Mouse (Mus musculus) bone marrow macrophage, adult 2 months (primary cell): ENCODE measurements around the gene Angpt4. TPM values are rescaled to one million over a fixed set of nuclear protein-coding genes. Genes with fewer than 3 reads are reported as not detected.
A peak's percentile ranks its signal among the peaks of the same experiment; 100 is the strongest.

Experiments
- H3K27ac ChIP-seq: 2 replicates; pipeline ENCODE4 v1.5.1; 2012; ENCODE audit warnings: low read depth, low read length; ENCODE audit not compliant: insufficient read depth
- H3K4me1 ChIP-seq: 2 replicates; pipeline ENCODE4 v1.6.1; 2012; ENCODE audit warnings: low read length; ENCODE audit not compliant: control insufficient read depth, insufficient read depth
- H3K4me3 ChIP-seq: 2 replicates; pipeline ENCODE4 v1.5.1; 2012; ENCODE audit warnings: mild to moderate bottlenecking, low read length, moderate library complexity; ENCODE audit not compliant: insufficient read depth
- CTCF ChIP-seq: IDR thresholded peaks from 2 replicates; pipeline ENCODE4 v1.5.1; 2012; ENCODE audit warnings: low read depth, mild to moderate bottlenecking, low read length, moderate library complexity
- POLR2A ChIP-seq: IDR thresholded peaks from 2 replicates; pipeline ENCODE4 v1.6.1; 2012; ENCODE audit warnings: mild to moderate bottlenecking, low read depth, low read length, borderline replicate concordance
- polyA plus RNA-seq: library from polyadenylated mRNA; stranded (reverse); fragments of >200 nt; gene quantifications from 2 replicates; pipeline ENCODE4 v1.2.4, GENCODE M21; 2012; ENCODE audit not compliant: missing spikeins, insufficient read depth, insufficient read length

The Angpt4 gene
- polyA plus RNA-seq, 1 experiment, result not detected

DNA sequence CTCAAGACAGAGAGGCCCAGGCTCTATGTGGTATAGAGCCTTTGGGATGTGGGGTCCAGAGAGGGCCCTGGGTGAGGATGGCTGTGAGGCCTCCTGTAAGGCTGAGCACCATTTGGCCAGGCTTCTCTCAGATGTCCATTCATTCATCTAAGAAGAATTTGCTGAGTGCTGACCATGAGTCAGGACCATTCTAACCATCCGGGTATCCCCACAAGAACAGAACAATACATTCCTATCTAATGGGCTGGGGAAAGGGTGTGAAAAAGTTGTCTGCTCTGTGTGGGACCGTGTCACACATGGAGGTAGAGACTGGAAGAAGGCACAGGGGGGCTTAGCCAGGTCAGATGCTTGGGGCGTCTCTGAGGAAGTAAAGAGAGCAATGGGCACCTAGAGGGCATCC lies 741 bp downstream of the Angpt4 start:
- no peak overlapping the region for H3K4me3 ChIP-seq
- TF ChIP-seq POLR2A, result no peak
- no peak for TF ChIP-seq CTCF
- H3K27ac ChIP-seq, result no peak overlapping the region
- H3K4me1 ChIP-seq, result peaks cover 11% of the 10 kb centered on the region

DNA sequence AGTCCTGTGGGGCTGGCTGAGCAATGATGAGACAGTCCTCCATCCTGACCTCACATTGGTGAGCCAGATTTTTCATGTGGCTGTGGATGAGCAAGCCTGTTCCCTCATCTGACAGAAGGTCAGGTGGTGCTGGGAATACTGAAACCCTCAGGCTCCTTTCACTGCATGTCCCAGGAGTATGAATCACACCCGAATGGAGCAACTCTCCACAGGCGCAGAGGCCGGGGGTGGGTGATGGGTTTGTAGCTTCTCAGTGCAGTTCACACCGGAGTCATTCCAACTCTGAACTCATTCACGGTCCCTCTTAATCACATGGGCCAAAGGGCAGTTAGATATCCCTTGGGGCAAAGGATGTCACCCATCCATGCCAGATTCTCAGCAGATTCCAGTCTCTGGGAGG lies 3.1 kb downstream of the Angpt4 start:
- no peak overlapping the region for H3K4me3 ChIP-seq
- H3K4me1 ChIP-seq, result peaks cover 11% of the 10 kb centered on the region
- TF ChIP-seq CTCF (no peak), POLR2A (no peak)
- no peak overlapping the region for H3K27ac ChIP-seq

DNA sequence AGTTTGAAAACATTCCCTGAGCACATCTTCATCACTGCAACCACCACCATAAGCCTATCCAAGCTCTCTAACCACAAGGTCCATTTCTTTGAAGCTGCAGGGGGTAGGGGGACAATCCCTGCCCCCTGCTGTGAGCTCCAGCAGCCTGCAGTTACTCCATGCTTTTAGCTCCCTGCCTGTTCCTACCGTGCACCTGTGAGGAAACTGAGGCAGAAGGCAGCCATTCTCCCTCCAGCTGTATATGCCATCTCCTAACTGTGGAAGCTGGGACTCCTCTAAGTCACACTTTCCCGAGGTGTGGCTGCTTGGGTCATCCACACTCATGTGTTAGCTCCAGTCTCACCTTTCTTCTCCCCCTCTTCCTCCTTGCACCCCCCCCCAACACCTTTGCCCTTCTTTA lies 4.1 kb downstream of the Angpt4 start:
- Histone ChIP-seq H3K4me3 (no peak overlapping the region), H3K4me1 (peaks cover 11% of the 10 kb centered on the region), H3K27ac (no peak overlapping the region)
- no peak for TF ChIP-seq CTCF

DNA sequence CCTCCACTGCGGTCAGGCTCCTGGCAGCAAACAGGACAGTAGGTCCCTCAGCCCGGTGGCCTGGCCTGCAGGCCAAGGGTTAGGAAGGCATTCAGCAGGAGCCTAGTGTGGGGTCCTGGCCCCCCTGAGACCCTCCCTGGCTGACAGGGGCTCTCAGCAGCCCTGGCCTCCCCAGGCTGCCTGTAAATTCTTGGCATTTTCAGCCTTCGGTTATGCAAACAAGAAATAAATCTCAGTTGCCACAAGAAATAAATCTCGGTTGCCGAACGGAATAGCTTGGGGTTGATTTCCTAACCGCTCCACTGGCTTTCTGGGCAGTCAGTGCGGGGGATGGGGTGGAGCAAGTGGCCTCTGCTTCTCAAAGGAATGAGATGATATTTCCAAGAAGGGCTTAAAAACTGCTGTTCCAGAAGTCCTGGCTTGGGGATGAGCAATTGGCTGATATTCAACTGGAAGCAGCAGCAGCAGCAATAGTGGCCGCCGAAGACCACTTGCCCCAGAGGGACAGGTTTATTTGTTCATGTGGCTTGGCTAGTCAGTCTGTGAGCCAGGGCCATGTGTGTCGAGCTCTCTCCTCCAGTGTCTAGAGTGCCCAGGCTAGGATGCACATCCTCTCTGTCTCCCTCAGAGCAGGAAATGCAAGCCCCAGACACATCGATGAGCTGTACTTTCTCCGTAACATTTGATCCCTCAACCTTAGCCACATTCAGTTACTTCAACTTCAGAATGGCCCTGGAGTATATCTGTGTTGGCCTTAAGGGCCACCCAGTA lies 5.2 kb downstream of the Angpt4 start:
- TF ChIP-seq CTCF (no peak), POLR2A (no peak)
- H3K4me1 ChIP-seq, result peaks cover 4% of the 10 kb centered on the region
- H3K27ac ChIP-seq, result no peak overlapping the region
- H3K4me3 ChIP-seq, result no peak overlapping the region

DNA sequence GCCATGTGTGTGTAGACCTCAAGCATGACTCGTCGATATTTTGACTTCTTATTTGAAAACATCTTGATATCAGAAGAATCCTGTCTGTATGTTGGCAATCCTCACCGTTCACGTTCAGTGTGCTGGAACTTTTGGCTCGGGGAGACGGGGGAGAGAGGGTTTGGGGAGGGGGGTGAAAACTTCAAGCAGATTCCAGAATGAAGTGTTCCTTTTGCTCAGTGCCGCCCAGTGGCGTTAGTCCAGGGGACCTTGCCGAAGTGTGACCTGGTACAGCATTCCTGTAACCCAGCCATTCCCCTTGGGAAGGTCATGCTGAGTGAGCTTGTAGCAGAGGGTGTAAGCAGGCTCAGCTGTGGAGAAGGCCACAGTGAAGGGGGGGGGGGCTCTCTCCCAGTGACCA lies 8.1 kb downstream of the Angpt4 start:
- no peak overlapping the region for H3K27ac ChIP-seq
- H3K4me1 ChIP-seq, result no peaks in the 10 kb centered on the region
- no peak for TF ChIP-seq POLR2A
- TF ChIP-seq CTCF, result no peak
- H3K4me3 ChIP-seq, result no peak overlapping the region

DNA sequence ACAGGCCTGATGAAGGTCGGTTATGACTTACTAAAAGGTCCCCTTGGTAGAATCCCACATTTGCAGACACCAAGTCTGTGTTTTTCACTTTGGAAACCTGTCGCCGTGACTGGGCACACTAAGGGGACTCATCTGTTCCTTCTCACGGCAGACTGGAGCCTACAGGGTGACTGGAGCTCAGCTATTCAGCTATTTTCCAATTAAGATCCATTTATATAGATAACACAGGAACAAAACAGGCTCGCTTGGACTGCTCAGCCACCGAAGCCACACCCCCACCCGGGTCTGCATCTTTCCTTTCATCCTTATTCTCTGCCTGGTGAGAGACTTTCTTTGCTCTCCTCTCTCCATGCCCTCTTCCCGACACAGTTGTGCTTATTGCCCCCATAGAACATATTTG lies 10.1 kb downstream of the Angpt4 start:
- Histone ChIP-seq H3K4me1 (no peaks in the 10 kb centered on the region), H3K4me3 (no peak overlapping the region), H3K27ac (no peak overlapping the region)
- TF ChIP-seq POLR2A (no peak), CTCF (no peak)

DNA sequence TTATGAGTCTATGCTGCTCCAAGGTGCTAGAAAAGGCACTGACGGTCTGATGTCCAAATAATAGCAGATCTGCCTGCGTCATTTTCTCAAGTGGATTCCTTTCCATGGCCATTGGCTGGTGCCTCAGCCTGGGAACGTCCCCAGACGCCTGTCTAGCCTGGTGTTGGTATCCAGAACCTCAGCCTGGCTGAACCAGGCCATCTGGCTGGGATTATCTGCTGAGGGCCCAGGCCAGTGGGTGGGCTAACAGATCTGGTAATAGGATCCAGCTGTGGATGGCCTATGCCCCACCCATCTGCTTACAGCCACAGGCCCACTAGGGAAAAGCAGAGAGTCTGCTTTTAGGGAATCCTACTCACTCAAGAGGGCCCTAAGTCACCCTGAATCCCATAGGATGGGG lies 10.6 kb downstream of the Angpt4 start:
- Histone ChIP-seq H3K27ac (no peak overlapping the region), H3K4me3 (no peak overlapping the region), H3K4me1 (no peaks in the 10 kb centered on the region)
- TF ChIP-seq POLR2A, result no peak
- TF ChIP-seq CTCF, result no peak

DNA sequence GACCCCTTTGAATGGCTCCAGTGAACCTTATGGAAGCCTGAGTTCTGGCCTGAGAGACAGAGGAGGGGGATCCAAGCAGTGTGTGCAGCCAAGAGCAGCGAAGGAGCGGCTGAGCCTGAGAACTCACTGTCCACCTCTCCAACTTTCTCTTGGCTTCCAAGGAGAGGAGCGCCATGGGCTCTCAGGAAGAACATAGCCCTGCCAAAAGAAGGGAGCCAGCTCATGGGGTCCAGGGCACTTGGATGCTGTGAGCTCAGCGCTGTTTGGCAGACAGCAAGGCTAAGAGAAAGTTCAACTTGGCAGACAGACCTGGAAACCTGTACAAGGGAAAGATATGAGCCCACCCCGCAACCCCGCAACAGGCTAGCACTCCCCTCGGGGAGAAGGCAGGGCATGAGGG lies 13.3 kb downstream of the Angpt4 start:
- H3K27ac ChIP-seq, result no peak overlapping the region
- H3K4me3 ChIP-seq, result no peak overlapping the region
- H3K4me1 ChIP-seq, result no peaks in the 10 kb centered on the region
- TF ChIP-seq CTCF, result no peak

DNA sequence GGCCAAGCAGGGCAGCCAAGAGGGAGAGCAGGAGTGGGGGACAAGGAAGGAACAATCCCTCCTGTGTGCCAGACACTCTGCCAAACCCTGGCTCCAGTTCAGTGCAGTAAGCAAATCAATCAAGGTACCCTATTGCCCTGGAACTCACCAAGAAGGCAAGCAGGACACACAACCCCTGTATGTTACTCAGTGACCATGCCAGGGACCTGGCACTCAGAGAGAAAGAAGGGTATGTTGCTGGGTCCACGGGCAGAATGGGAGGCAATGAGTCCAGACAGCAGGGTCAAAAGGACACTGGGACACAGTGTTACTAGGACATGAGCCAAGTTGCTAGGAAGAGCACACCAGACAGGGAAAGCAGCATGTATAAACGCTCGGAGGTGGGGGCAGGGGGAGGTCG lies 14.7 kb downstream of the Angpt4 start:
- no peak for TF ChIP-seq CTCF
- no peak for TF ChIP-seq POLR2A
- Histone ChIP-seq H3K4me3 (no peak overlapping the region), H3K4me1 (no peaks in the 10 kb centered on the region), H3K27ac (no peak overlapping the region)

DNA sequence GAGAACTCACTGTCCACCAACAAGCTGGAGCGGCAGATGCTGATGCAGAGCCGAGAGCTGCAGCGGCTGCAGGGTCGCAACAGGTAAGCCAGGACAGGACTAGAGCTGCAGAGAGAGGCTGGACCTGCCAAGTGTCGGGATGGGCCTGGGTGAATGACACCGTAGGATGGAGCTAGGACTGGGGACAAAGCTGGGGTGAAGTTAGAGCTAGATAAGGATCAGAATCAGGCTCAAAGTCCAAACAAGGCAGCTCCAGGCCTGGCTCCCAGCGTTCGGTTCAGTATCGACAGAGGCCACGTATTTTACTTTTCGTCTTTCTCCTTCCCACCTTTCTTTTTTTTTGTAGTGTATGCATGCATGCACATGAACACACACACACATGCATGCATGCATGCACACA lies 16.1 kb downstream of the Angpt4 start:
- no peak overlapping the region for H3K4me3 ChIP-seq
- H3K4me1 ChIP-seq, result no peaks in the 10 kb centered on the region
- no peak overlapping the region for H3K27ac ChIP-seq
- TF ChIP-seq POLR2A (no peak), CTCF (no peak)

DNA sequence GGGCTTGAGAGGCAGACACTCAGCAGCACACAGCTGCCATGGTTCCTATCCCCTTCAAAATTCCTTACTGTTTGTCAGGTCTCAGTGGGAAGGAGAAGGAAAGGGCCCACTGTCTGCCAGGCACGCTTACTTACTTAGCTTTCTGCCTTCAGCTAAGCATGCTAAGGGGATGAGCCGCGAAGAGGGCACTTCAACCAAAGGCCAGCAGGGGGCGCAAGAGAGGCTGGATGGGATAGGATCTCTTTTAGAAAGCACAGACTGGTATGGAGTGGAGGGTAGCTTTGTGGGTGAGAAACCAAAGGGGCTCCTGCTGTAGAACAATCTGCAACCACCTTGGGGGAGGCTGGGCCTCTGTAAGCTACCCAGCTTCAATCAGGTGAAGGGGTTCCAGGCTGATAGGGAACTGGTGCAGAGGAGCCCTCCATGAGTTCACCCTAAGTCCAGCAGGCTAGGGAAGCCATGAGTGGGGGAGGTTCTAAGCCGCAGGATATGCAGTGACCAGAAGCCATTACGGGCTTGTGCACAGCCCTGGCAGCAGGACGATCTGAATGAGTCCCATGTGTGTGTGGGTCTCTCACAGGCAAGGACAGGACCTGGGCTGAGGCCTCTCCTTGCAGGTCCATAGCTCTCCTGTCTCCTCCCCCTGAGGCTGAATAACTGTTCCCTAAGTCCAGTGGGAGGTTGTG lies 19.5 kb downstream of the Angpt4 start:
- no peak for TF ChIP-seq POLR2A
- TF ChIP-seq CTCF, result peak; percentile 97
- H3K4me1 ChIP-seq, result no peaks in the 10 kb centered on the region
- no peak overlapping the region for H3K4me3 ChIP-seq
- no peak overlapping the region for H3K27ac ChIP-seq
